Mouse (Mus musculus): ENCODE data around the gene Htr5b. TPM values are rescaled to one million over a fixed set of nuclear protein-coding genes. Genes with fewer than 3 reads are reported as not detected.

The Htr5b gene
- polyA plus RNA-seq, 1 experiment from 2014 or later = 1.2 TPM

DNA sequence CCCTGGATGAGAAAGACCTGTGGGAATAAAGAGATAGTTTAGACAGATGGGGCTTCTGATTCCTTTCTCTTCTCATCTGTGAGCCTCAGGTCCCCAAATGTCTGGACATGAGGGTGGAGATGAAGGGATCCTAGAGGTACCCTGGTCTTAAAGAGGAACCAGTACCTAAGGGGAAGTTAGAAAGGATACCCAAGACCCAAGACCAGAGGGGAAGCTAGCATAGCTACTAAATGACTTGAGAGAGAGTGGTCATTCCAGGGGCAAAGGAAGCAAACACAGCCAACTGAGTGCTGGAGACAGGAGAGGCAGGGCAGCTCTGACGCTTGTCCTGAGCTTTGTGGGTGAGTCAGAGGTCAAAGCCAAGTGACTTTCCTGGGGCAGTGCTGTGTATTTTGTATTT is 65.6 kb downstream of the Htr5b start:
- Histone ChIP-seq H3K9ac (ENCODE audit: low read depth, low read length) (no peak overlapping the region), H3K4me2 (ENCODE audit: low read length) (no peak overlapping the region), H3K4me3 (replicated peaks; ENCODE audit: low read depth, low read length) (no peak overlapping the region), H3K9me3 (replicated peaks; ENCODE audit: low read length) (no peaks in the 10 kb centered on the region), H3K36me3 (ENCODE audit: insufficient read depth, low read length) (peaks cover 24% of the 10 kb centered on the region; the same call in 1 of the 2 replicates), H3K4me1 (replicated peaks; ENCODE audit: insufficient read depth, low read length) (no peaks in the 10 kb centered on the region), H3K27ac (no peak overlapping the region), H3K27me3 (ENCODE audit: insufficient read depth, low read length) (no peaks in the 10 kb centered on the region)
- TF ChIP-seq CTCF (IDR thresholded peaks at IDR 0.05; ENCODE audit: low read depth) = no peak
- no peak for ATAC-seq (replicated peaks; ENCODE audit: low FRiP score, low read depth)
- WGBS = 70% methylated on average over 1 of the region's 1 CpGs
- no peak for DNase-seq (ENCODE audit: low spot score)

DNA sequence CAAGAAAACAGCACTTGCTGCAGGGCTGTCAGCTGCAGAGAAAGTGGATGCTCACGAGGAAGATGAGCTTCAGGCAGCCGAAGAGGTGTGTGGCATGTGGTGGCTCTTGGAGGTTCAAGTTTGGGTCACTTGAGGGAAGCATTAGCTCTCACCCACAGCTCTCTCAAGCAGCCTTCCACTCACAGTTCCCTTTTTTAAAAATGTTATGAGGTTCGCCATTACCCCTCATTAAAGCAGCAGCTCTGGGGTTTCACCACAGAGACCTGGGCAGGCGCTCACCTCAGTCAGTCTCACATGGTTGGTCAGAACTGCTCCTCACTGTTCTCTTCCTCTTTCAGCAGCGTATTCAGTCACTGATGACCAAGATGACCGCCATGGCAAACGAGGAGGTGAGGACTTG is 66.4 kb downstream of the Htr5b start:
- ATAC-seq (replicated peaks; ENCODE audit: low FRiP score, low read depth) (no peak), DNase-seq (ENCODE audit: low spot score) (no peak)
- TF ChIP-seq CTCF (IDR thresholded peaks at IDR 0.05; ENCODE audit: low read depth) = no peak
- H3K4me3 ChIP-seq (replicated peaks; ENCODE audit: low read depth, low read length) = no peak overlapping the region
- no peak overlapping the region for H3K9ac ChIP-seq (ENCODE audit: low read depth, low read length)
- no peaks in the 10 kb centered on the region for H3K4me1 ChIP-seq (replicated peaks; ENCODE audit: insufficient read depth, low read length)
- no peaks in the 10 kb centered on the region for H3K9me3 ChIP-seq (replicated peaks; ENCODE audit: low read length)
- H3K4me2 ChIP-seq (ENCODE audit: low read length) = no peak overlapping the region
- no peaks in the 10 kb centered on the region for H3K27me3 ChIP-seq (ENCODE audit: insufficient read depth, low read length)
- no peak overlapping the region for H3K27ac ChIP-seq
- WGBS = 72% methylated on average over 7 of the region's 7 CpGs
- peaks cover 21% of the 10 kb centered on the region; the same call in 1 of the 2 replicates for H3K36me3 ChIP-seq (ENCODE audit: insufficient read depth, low read length)

DNA sequence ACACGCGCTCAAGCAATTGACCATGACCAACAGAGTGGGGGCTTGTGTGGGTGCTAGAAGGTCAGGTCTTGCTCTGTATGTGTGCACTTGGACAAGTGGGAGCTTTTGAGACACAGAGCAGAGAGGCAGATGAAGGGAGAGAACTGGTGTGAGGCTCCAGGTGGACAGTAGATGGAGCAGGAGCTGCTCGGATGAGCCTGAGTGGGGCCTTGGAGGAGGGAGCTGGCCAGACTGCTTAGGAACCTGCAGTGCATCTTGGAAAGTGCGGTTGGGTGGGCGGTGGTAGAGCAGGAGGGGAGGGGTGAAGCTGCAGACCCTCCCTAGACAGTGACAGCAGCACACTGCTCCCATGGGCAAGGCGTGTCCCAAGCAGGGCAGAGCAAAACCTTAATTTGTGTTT is 68.2 kb downstream of the Htr5b start:
- peaks cover 15% of the 10 kb centered on the region; the same call in 1 of the 2 replicates for H3K36me3 ChIP-seq (ENCODE audit: insufficient read depth, low read length)
- no peak overlapping the region for H3K4me2 ChIP-seq (ENCODE audit: low read length)
- H3K27me3 ChIP-seq (ENCODE audit: insufficient read depth, low read length) = no peaks in the 10 kb centered on the region
- no peak overlapping the region for H3K9ac ChIP-seq (ENCODE audit: low read depth, low read length)
- no peak for ATAC-seq (replicated peaks; ENCODE audit: low FRiP score, low read depth)
- H3K9me3 ChIP-seq (replicated peaks; ENCODE audit: low read length) = no peaks in the 10 kb centered on the region
- no peak overlapping the region for H3K27ac ChIP-seq
- no peaks in the 10 kb centered on the region for H3K4me1 ChIP-seq (replicated peaks; ENCODE audit: insufficient read depth, low read length)
- peak; percentile 37; the same call in 1 of the 2 replicates for TF ChIP-seq CTCF (IDR thresholded peaks at IDR 0.05; ENCODE audit: low read depth)
- no peak for DNase-seq (ENCODE audit: low spot score)
- 64% methylated on average over 6 of the region's 6 CpGs for WGBS
- H3K4me3 ChIP-seq (replicated peaks; ENCODE audit: low read depth, low read length) = no peak overlapping the region

Other genes starting within 250 kb of the Htr5b start
- gene Insig2, start 195.9 kb downstream of the Htr5b start, polyA plus RNA-seq (2015; fragmentation: Nextera tagmentation; extraction: Ambion mirVana) = 46.9 and 52.8 TPM in 2 replicates
- 6.4 and 6.6 TPM in 2 replicates for gene Ccdc93, start 97.4 kb downstream of the Htr5b start, polyA plus RNA-seq (2015; fragmentation: Nextera tagmentation; extraction: Ambion mirVana)
- gene Ddx18, start 39.5 kb upstream of the Htr5b start, polyA plus RNA-seq (2015; fragmentation: Nextera tagmentation; extraction: Ambion mirVana) = 67.9 and 68.7 TPM in 2 replicates